Mouse (Mus musculus) lung, embryonic 14.5 days (tissue): ENCODE data around the gene Otx2. TPM values are rescaled to one million over a fixed set of nuclear protein-coding genes. Genes with fewer than 3 reads are reported as not detected.

Source experiments
- ATAC-seq: fragments of 200-750 bp; cut with Nextera tagmentation; 2 replicates; pipeline ENCODE4 v1.8.0; 2017; ENCODE audit warnings: mild to moderate bottlenecking, moderate TSS enrichment, moderate library complexity; ENCODE audit not compliant: insufficient read depth
- DNase-seq: peaks from one replicate; pipeline ENCODE4 v3.0.0-alpha.2; 2015
- H3K27ac ChIP-seq: fragments of 300-500 bp; sonication (generic); 2 replicates; pipeline ENCODE4 v1.5.1; 2014; ENCODE audit warnings: low read depth, mild to moderate bottlenecking, moderate library complexity
- H3K27me3 ChIP-seq: fragments of 300-500 bp; sonication (generic); 2 replicates; pipeline ENCODE4 v1.6.1; 2014; ENCODE audit warnings: low read length, control low read depth; ENCODE audit not compliant: insufficient read depth
- H3K36me3 ChIP-seq: fragments of 300-500 bp; sonication (generic); 2 replicates; pipeline ENCODE4 v1.6.1; 2014; ENCODE audit warnings: control low read depth; ENCODE audit not compliant: insufficient read depth
- H3K4me1 ChIP-seq: fragments of 300-500 bp; sonication (generic); 2 replicates; pipeline ENCODE4 v1.6.1; 2014; ENCODE audit warnings: antibody characterized with exemption, control low read depth; ENCODE audit not compliant: insufficient read depth
- H3K4me2 ChIP-seq: fragments of 300-500 bp; sonication (generic); 2 replicates; pipeline ENCODE4 v1.6.1; 2014; ENCODE audit warnings: mild to moderate bottlenecking
- H3K4me3 ChIP-seq: fragments of 300-500 bp; sonication (generic); 2 replicates; pipeline ENCODE4 v1.5.1; 2014; ENCODE audit warnings: low read depth, low read length
- H3K9ac ChIP-seq: fragments of 300-500 bp; sonication (generic); 2 replicates; pipeline ENCODE4 v1.6.1; 2014
- H3K9me3 ChIP-seq: fragments of 300-500 bp; sonication (generic); 2 replicates; pipeline ENCODE4 v1.6.1; 2016; ENCODE audit warnings: low read depth, low read length, control low read depth
- CTCF ChIP-seq: IDR thresholded peaks from 2 replicates; pipeline ENCODE4 v1.5.1; 2016; ENCODE audit warnings: antibody characterized with exemption, low read depth
- WGBS: fragments of 180-500 bp; shearing (Covaris S2); extraction: QIAGEN DNeasy Blood & Tissue Kit; methylation state at CpG from one replicate; pipeline ENCODE4 v1.1.7; 2014; 5-methylcytosine and 5-hydroxymethylcytosine counted together
- polyA plus RNA-seq: library from polyadenylated mRNA; unstranded; fragments of >200 nt; fragmentation: Nextera tagmentation; extraction: Ambion mirVana; gene quantifications from 2 replicates; pipeline ENCODE4 v1.2.1, GENCODE M21; 2014

Gene Otx2
- not detected in 2 replicates for polyA plus RNA-seq

DNA sequence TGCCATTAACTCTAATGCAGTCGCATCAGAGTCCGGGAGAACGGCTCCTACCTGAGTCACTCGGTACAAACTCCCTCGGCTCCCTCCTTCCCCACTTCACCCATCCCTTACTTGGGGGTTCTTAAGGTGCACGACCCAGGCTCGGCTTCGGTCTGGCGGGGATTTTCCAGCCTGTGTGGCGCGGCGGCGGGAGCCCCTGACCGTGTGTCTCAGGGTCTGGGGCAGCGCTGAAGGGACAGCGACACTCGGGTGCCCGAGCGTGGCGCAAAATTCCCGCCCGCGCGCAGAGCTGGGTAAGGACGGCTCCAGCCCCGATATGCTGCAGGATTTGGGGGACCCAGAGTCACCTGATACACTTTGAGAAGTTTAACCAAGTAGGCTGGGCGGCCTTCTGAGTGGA lies at the start of gene Otx2:
TSS of gene Otx2 (minus strand) at position 279 of the 400 bp plus-strand sequence.
- H3K27me3 ChIP-seq = peaks cover 97% of the 10 kb centered on the region
- H3K4me3 ChIP-seq = peak within 1 kb of the TSS; percentile 1; the same call in 1 of the 2 replicates
- under 1% methylated on average over 27 of the region's 27 CpGs for WGBS
- no peak within 1 kb of the TSS for H3K4me2 ChIP-seq
- no peaks in the 10 kb centered on the region for H3K9me3 ChIP-seq
- H3K9ac ChIP-seq = no peak within 1 kb of the TSS
- H3K27ac ChIP-seq = no peak within 1 kb of the TSS
- H3K36me3 ChIP-seq = no peaks in the 10 kb centered on the region
- no peak for TF ChIP-seq CTCF
- ATAC-seq (no peak), DNase-seq (peak; percentile 17)
- H3K4me1 ChIP-seq = no peaks in the 10 kb centered on the region

GRCm38 (mm10) chr14:48722763-48723162 lies 49.1 kb upstream of the Otx2 start:
- WGBS = 24% methylated on average over 4 of the region's 4 CpGs
- Histone ChIP-seq H3K4me2 (no peak overlapping the region), H3K4me3 (no peak overlapping the region), H3K4me1 (no peaks in the 10 kb centered on the region), H3K36me3 (no peaks in the 10 kb centered on the region), H3K9ac (no peak overlapping the region), H3K27me3 (no peaks in the 10 kb centered on the region), H3K9me3 (no peaks in the 10 kb centered on the region), H3K27ac (no peak overlapping the region)
- ATAC-seq (no peak), DNase-seq (no peak)
- no peak for TF ChIP-seq CTCF

GRCm38 (mm10) chr14:48719296-48719695 lies 45.7 kb upstream of the Otx2 start:
- H3K4me3 ChIP-seq = no peak overlapping the region
- H3K4me2 ChIP-seq = no peak overlapping the region
- H3K27ac ChIP-seq = no peak overlapping the region
- no peak overlapping the region for H3K9ac ChIP-seq
- no peaks in the 10 kb centered on the region for H3K9me3 ChIP-seq
- no peaks in the 10 kb centered on the region for H3K4me1 ChIP-seq
- no peak for ATAC-seq
- WGBS = 70% methylated on average over 3 of the region's 3 CpGs
- DNase-seq = no peak
- no peaks in the 10 kb centered on the region for H3K27me3 ChIP-seq
- H3K36me3 ChIP-seq = no peaks in the 10 kb centered on the region
- TF ChIP-seq CTCF = no peak

GRCm38 (mm10) chr14:48717632-48718279 lies 44.1 kb upstream of the Otx2 start:
- ATAC-seq (no peak), DNase-seq (no peak)
- Histone ChIP-seq H3K27ac (no peak overlapping the region), H3K27me3 (no peaks in the 10 kb centered on the region), H3K9ac (no peak overlapping the region), H3K4me3 (no peak overlapping the region), H3K4me1 (no peaks in the 10 kb centered on the region), H3K4me2 (no peak overlapping the region), H3K36me3 (no peaks in the 10 kb centered on the region), H3K9me3 (no peaks in the 10 kb centered on the region)
- WGBS = 73% methylated on average over 8 of the region's 8 CpGs
- TF ChIP-seq CTCF = no peak

- Histone ChIP-seq H3K4me1 (no peaks in the 10 kb centered on the region), H3K9ac (no peak overlapping the region), H3K36me3 (no peaks in the 10 kb centered on the region), H3K27me3 (0 out of 2 replicates have a peak, but pooled peaks cover 3% of the 10 kb centered on the region), H3K27ac (no peak overlapping the region), H3K9me3 (no peaks in the 10 kb centered on the region), H3K4me3 (no peak overlapping the region), H3K4me2 (no peak overlapping the region)
- 83% methylated on average over 4 of the region's 4 CpGs for WGBS
- TF ChIP-seq CTCF = no peak
- DNase-seq = no peak
- ATAC-seq = no peak
Observed at GRCm38 (mm10) chr14:48716456-48716855, 42.8 kb upstream of the Otx2 start.

GRCm38 (mm10) chr14:48710871-48711370 lies 37.3 kb upstream of the Otx2 start:
- no peak for ATAC-seq
- 85% methylated on average over 13 of the region's 13 CpGs for WGBS
- H3K4me1 ChIP-seq = no peaks in the 10 kb centered on the region
- H3K36me3 ChIP-seq = no peaks in the 10 kb centered on the region
- peaks cover 45% of the 10 kb centered on the region for H3K27me3 ChIP-seq
- DNase-seq = no peak
- no peak overlapping the region for H3K4me3 ChIP-seq
- no peak for TF ChIP-seq CTCF
- H3K9ac ChIP-seq = no peak overlapping the region
- H3K9me3 ChIP-seq = no peaks in the 10 kb centered on the region
- H3K4me2 ChIP-seq = no peak overlapping the region
- H3K27ac ChIP-seq = no peak overlapping the region

- Histone ChIP-seq H3K9ac (no peak overlapping the region), H3K27ac (no peak overlapping the region), H3K9me3 (no peaks in the 10 kb centered on the region), H3K36me3 (no peaks in the 10 kb centered on the region), H3K4me3 (no peak overlapping the region), H3K4me1 (no peaks in the 10 kb centered on the region), H3K4me2 (no peak overlapping the region), H3K27me3 (peaks cover 45% of the 10 kb centered on the region)
- peak; percentile 31 for DNase-seq
- no peak for ATAC-seq
- TF ChIP-seq CTCF = no peak
- 53% methylated on average over 11 of the region's 11 CpGs for WGBS
Observed at GRCm38 (mm10) chr14:48710062-48710870, 36.6 kb upstream of the Otx2 start.
